Mouse (Mus musculus): ENCODE measurements around the gene Prkcq.

- TF ChIP-seq CTCF (conservative IDR thresholded peaks at IDR 0.05; ENCODE audit: insufficient read depth, insufficient read length, low read depth, low read length) (no peak), POLR2A (IDR thresholded peaks at IDR 0.05; ENCODE audit: low read depth, low read length) (no peak)
These were observed 122.8 kb downstream of the Prkcq start for GRCm38 (mm10) chr2:11294643-11295191.

All from kidney, adult 2 months (tissue).